Mouse (Mus musculus): ENCODE results near the gene Ttc9b. TPM values are rescaled to one million over a fixed set of nuclear protein-coding genes. Genes with fewer than 3 reads are reported as not detected.
A peak's percentile ranks its signal among the peaks of the same experiment; 100 is the strongest.

Ttc9b gene
- polyA plus RNA-seq, 2 experiments = 0.21 to 0.24 TPM

- no peak overlapping the region for H3K27ac ChIP-seq (replicated peaks; ENCODE audit: low read depth, low read length)
- 68% methylated on average over 3 of the region's 3 CpGs for WGBS
- DNase-seq (ENCODE audit: low spot score) (no peak), ATAC-seq (ENCODE audit: low FRiP score, low read depth) (no peak)
- no peaks in the 10 kb centered on the region for H3K36me3 ChIP-seq (ENCODE audit: control insufficient read depth, insufficient read depth, low read length)
- peaks cover 8% of the 10 kb centered on the region for H3K4me1 ChIP-seq (ENCODE audit: control insufficient read depth, insufficient read depth, low read length)
- H3K27me3 ChIP-seq (ENCODE audit: control insufficient read depth, insufficient read depth, low read length) = no peaks in the 10 kb centered on the region
- H3K9ac ChIP-seq (ENCODE audit: low read depth, low read length, severe bottlenecking) = peak overlapping the region; percentile 54; the same call in 1 of the 2 replicates
- H3K4me2 ChIP-seq (replicated peaks; ENCODE audit: low read depth, low read length, severe bottlenecking) = peak overlapping the region; percentile 67; the same call in 1 of the 2 replicates
- H3K4me3 ChIP-seq (replicated peaks; ENCODE audit: low read length) = peak overlapping the region; percentile 45; the same call in 1 of the 2 replicates
- no peak for TF ChIP-seq POLR2A (IDR thresholded peaks at IDR 0.05; ENCODE audit: borderline replicate concordance, extremely low read depth, insufficient read depth, insufficient read length)
- no peaks in the 10 kb centered on the region for H3K9me3 ChIP-seq (ENCODE audit: control insufficient read depth, low read length)
Observed at GRCm38 (mm10) chr7:27687836-27688235, 34.1 kb downstream of the Ttc9b start.

GRCm38 (mm10) chr7:27688246-27688788 is 34.6 kb downstream of the Ttc9b start:
- WGBS = 35% methylated on average over 14 of the region's 14 CpGs
- no peak for ATAC-seq (ENCODE audit: low FRiP score, low read depth)
- H3K9ac ChIP-seq (ENCODE audit: low read depth, low read length, severe bottlenecking) = peak overlapping the region; percentile 54
- no peaks in the 10 kb centered on the region for H3K9me3 ChIP-seq (ENCODE audit: control insufficient read depth, low read length)
- H3K4me3 ChIP-seq (replicated peaks; ENCODE audit: low read length) = peak overlapping the region; percentile 45
- TF ChIP-seq POLR2A (IDR thresholded peaks at IDR 0.05; ENCODE audit: borderline replicate concordance, extremely low read depth, insufficient read depth, insufficient read length) = no peak
- no peaks in the 10 kb centered on the region for H3K27me3 ChIP-seq (ENCODE audit: control insufficient read depth, insufficient read depth, low read length)
- H3K27ac ChIP-seq (replicated peaks; ENCODE audit: low read depth, low read length) = peak overlapping the region; percentile 77; the same call in 1 of the 2 replicates
- peaks cover 8% of the 10 kb centered on the region for H3K4me1 ChIP-seq (ENCODE audit: control insufficient read depth, insufficient read depth, low read length)
- H3K4me2 ChIP-seq (replicated peaks; ENCODE audit: low read depth, low read length, severe bottlenecking) = peak overlapping the region; percentile 67
- H3K36me3 ChIP-seq (ENCODE audit: control insufficient read depth, insufficient read depth, low read length) = no peaks in the 10 kb centered on the region
- DNase-seq (ENCODE audit: low spot score) = no peak

- H3K4me1 ChIP-seq (ENCODE audit: control insufficient read depth, insufficient read depth, low read length) = peaks cover 8% of the 10 kb centered on the region
- H3K9ac ChIP-seq (ENCODE audit: low read depth, low read length, severe bottlenecking) = peak within 1 kb of the TSS; percentile 54
- H3K4me3 ChIP-seq (replicated peaks; ENCODE audit: low read length) = peak within 1 kb of the TSS; percentile 45
- H3K9me3 ChIP-seq (ENCODE audit: control insufficient read depth, low read length) = no peaks in the 10 kb centered on the region
- H3K36me3 ChIP-seq (ENCODE audit: control insufficient read depth, insufficient read depth, low read length) = no peaks in the 10 kb centered on the region
- DNase-seq (ENCODE audit: low spot score) (peak; percentile 96), ATAC-seq (ENCODE audit: low FRiP score, low read depth) (peak; percentile 98)
- peak within 1 kb of the TSS; percentile 77; the same call in 1 of the 2 replicates for H3K27ac ChIP-seq (replicated peaks; ENCODE audit: low read depth, low read length)
- under 1% methylated on average over 19 of the region's 19 CpGs for WGBS
- no peaks in the 10 kb centered on the region for H3K27me3 ChIP-seq (ENCODE audit: control insufficient read depth, insufficient read depth, low read length)
- peak within 1 kb of the TSS; percentile 67 for H3K4me2 ChIP-seq (replicated peaks; ENCODE audit: low read depth, low read length, severe bottlenecking)
- no peak for TF ChIP-seq POLR2A (IDR thresholded peaks at IDR 0.05; ENCODE audit: borderline replicate concordance, extremely low read depth, insufficient read depth, insufficient read length)
Observed at GRCm38 (mm10) chr7:27688815-27689612, 35.3 kb downstream of the Ttc9b start, which contains the start of gene Zfp607b. Gene Zfp607b, plus strand, starts transcription at chr7:27689340.

- no peak overlapping the region for H3K27ac ChIP-seq (replicated peaks; ENCODE audit: low read depth, low read length)
- DNase-seq (ENCODE audit: low spot score) = no peak
- no peak for TF ChIP-seq POLR2A (IDR thresholded peaks at IDR 0.05; ENCODE audit: borderline replicate concordance, extremely low read depth, insufficient read depth, insufficient read length)
- WGBS = 45% methylated on average over 5 of the region's 5 CpGs
- no peaks in the 10 kb centered on the region for H3K9me3 ChIP-seq (ENCODE audit: control insufficient read depth, low read length)
- H3K9ac ChIP-seq (ENCODE audit: low read depth, low read length, severe bottlenecking) = no peak overlapping the region
- no peaks in the 10 kb centered on the region for H3K36me3 ChIP-seq (ENCODE audit: control insufficient read depth, insufficient read depth, low read length)
- no peak for ATAC-seq (ENCODE audit: low FRiP score, low read depth)
- no peaks in the 10 kb centered on the region for H3K27me3 ChIP-seq (ENCODE audit: control insufficient read depth, insufficient read depth, low read length)
- H3K4me1 ChIP-seq (ENCODE audit: control insufficient read depth, insufficient read depth, low read length) = peaks cover 5% of the 10 kb centered on the region; the same call in 1 of the 2 replicates
- no peak overlapping the region for H3K4me3 ChIP-seq (replicated peaks; ENCODE audit: low read length)
- H3K4me2 ChIP-seq (replicated peaks; ENCODE audit: low read depth, low read length, severe bottlenecking) = no peak overlapping the region
Observed at GRCm38 (mm10) chr7:27691076-27691475, 37.4 kb downstream of the Ttc9b start.

- Histone ChIP-seq H3K4me1 (ENCODE audit: control insufficient read depth, insufficient read depth, low read length) (no peaks in the 10 kb centered on the region), H3K4me2 (replicated peaks; ENCODE audit: low read depth, low read length, severe bottlenecking) (no peak overlapping the region), H3K27me3 (ENCODE audit: control insufficient read depth, insufficient read depth, low read length) (no peaks in the 10 kb centered on the region), H3K4me3 (replicated peaks; ENCODE audit: low read length) (no peak overlapping the region), H3K27ac (replicated peaks; ENCODE audit: low read depth, low read length) (no peak overlapping the region), H3K9ac (ENCODE audit: low read depth, low read length, severe bottlenecking) (no peak overlapping the region), H3K36me3 (ENCODE audit: control insufficient read depth, insufficient read depth, low read length) (no peaks in the 10 kb centered on the region), H3K9me3 (ENCODE audit: control insufficient read depth, low read length) (no peaks in the 10 kb centered on the region)
- DNase-seq (ENCODE audit: low spot score) (no peak), ATAC-seq (ENCODE audit: low FRiP score, low read depth) (no peak)
- TF ChIP-seq POLR2A (IDR thresholded peaks at IDR 0.05; ENCODE audit: borderline replicate concordance, extremely low read depth, insufficient read depth, insufficient read length) = no peak
- 59% methylated on average over 3 of the region's 3 CpGs for WGBS
Observed at GRCm38 (mm10) chr7:27696711-27697110, 43.0 kb downstream of the Ttc9b start.

Other genes with a start within 250 kb of the Ttc9b start
- gene Sptbn4, start 206.2 kb upstream of the Ttc9b start, polyA plus RNA-seq (2012; rRNA removed) = 0.60 and 0.64 TPM in 2 replicates
- 0.15 TPM in 2 replicates for gene Sptbn4, start 206.2 kb upstream of the Ttc9b start, polyA plus RNA-seq (2014; fragmentation: Nextera tagmentation; extraction: Ambion mirVana)
- gene Blvrb, start 205.9 kb upstream of the Ttc9b start, polyA plus RNA-seq (2012; rRNA removed) = 44.8 and 49.5 TPM in 2 replicates
- gene Blvrb, start 205.9 kb upstream of the Ttc9b start, polyA plus RNA-seq (2014; fragmentation: Nextera tagmentation; extraction: Ambion mirVana) = 60.8 and 61.2 TPM in 2 replicates
- gene Sertad3, start 180.1 kb upstream of the Ttc9b start, polyA plus RNA-seq (2012; rRNA removed) = 31.3 and 32.1 TPM in 2 replicates
- gene Sertad3, start 180.1 kb upstream of the Ttc9b start, polyA plus RNA-seq (2014; fragmentation: Nextera tagmentation; extraction: Ambion mirVana) = 31.5 and 32.4 TPM in 2 replicates
- 23.3 and 28.0 TPM in 2 replicates for gene Sertad1, start 167.0 kb upstream of the Ttc9b start, polyA plus RNA-seq (2012; rRNA removed)
- gene Sertad1, start 167.0 kb upstream of the Ttc9b start, polyA plus RNA-seq (2014; fragmentation: Nextera tagmentation; extraction: Ambion mirVana) = 34.2 and 39.4 TPM in 2 replicates
- gene Prx, start 154.6 kb upstream of the Ttc9b start, polyA plus RNA-seq (2012; rRNA removed) = 6.3 and 6.6 TPM in 2 replicates
- 2.1 and 2.5 TPM in 2 replicates for gene Prx, start 154.6 kb upstream of the Ttc9b start, polyA plus RNA-seq (2014; fragmentation: Nextera tagmentation; extraction: Ambion mirVana)
- gene Hipk4, start 130.6 kb upstream of the Ttc9b start, polyA plus RNA-seq (2012; rRNA removed) = 4.3 and 5.4 TPM in 2 replicates
- 0.95 and 1.2 TPM in 2 replicates for gene Hipk4, start 130.6 kb upstream of the Ttc9b start, polyA plus RNA-seq (2014; fragmentation: Nextera tagmentation; extraction: Ambion mirVana)
- 147 and 193 TPM in 2 replicates for gene Pld3, start 100.7 kb upstream of the Ttc9b start, polyA plus RNA-seq (2012; rRNA removed)
- 110 and 114 TPM in 2 replicates for gene Pld3, start 100.7 kb upstream of the Ttc9b start, polyA plus RNA-seq (2014; fragmentation: Nextera tagmentation; extraction: Ambion mirVana)
- gene 2310022A10Rik, start 100.7 kb upstream of the Ttc9b start, polyA plus RNA-seq (2012; rRNA removed) = 39.8 and 49.0 TPM in 2 replicates
- 27.0 and 27.4 TPM in 2 replicates for gene 2310022A10Rik, start 100.7 kb upstream of the Ttc9b start, polyA plus RNA-seq (2014; fragmentation: Nextera tagmentation; extraction: Ambion mirVana)
- 96.6 and 110 TPM in 2 replicates for gene Akt2, start 62.4 kb upstream of the Ttc9b start, polyA plus RNA-seq (2012; rRNA removed)
- gene Akt2, start 62.4 kb upstream of the Ttc9b start, polyA plus RNA-seq (2014; fragmentation: Nextera tagmentation; extraction: Ambion mirVana) = 112 and 119 TPM in 2 replicates
- gene Map3k10, start 20.7 kb downstream of the Ttc9b start, polyA plus RNA-seq (2012; rRNA removed) = 34.4 and 42.9 TPM in 2 replicates
- 8.8 and 10.6 TPM in 2 replicates for gene Map3k10, start 20.7 kb downstream of the Ttc9b start, polyA plus RNA-seq (2014; fragmentation: Nextera tagmentation; extraction: Ambion mirVana)
- 1.9 and 3.2 TPM in 2 replicates for gene Zfp607b, start 35.4 kb downstream of the Ttc9b start, polyA plus RNA-seq (2012; rRNA removed)
- gene Zfp607b, start 35.4 kb downstream of the Ttc9b start, polyA plus RNA-seq (2014; fragmentation: Nextera tagmentation; extraction: Ambion mirVana) = 3.0 and 4.9 TPM in 2 replicates
- gene Zfp60, start 77.5 kb downstream of the Ttc9b start, polyA plus RNA-seq (2012; rRNA removed) = 10.0 and 11.6 TPM in 2 replicates
- gene Zfp60, start 77.5 kb downstream of the Ttc9b start, polyA plus RNA-seq (2014; fragmentation: Nextera tagmentation; extraction: Ambion mirVana) = 32.6 and 36.5 TPM in 2 replicates
- 2.0 and 3.0 TPM in 2 replicates for gene Zfp626, start 153.3 kb downstream of the Ttc9b start, polyA plus RNA-seq (2012; rRNA removed)
- 2.2 TPM in 2 replicates for gene Zfp626, start 153.3 kb downstream of the Ttc9b start, polyA plus RNA-seq (2014; fragmentation: Nextera tagmentation; extraction: Ambion mirVana)
- gene Zfp59, start 184.7 kb downstream of the Ttc9b start, polyA plus RNA-seq (2012; rRNA removed) = 3.2 and 4.4 TPM in 2 replicates
- 9.4 and 9.5 TPM in 2 replicates for gene Zfp59, start 184.7 kb downstream of the Ttc9b start, polyA plus RNA-seq (2014; fragmentation: Nextera tagmentation; extraction: Ambion mirVana)
- 1.5 and 2.3 TPM in 2 replicates for gene Zfp607a, start 203.6 kb downstream of the Ttc9b start, polyA plus RNA-seq (2012; rRNA removed)
- gene Zfp607a, start 203.6 kb downstream of the Ttc9b start, polyA plus RNA-seq (2014; fragmentation: Nextera tagmentation; extraction: Ambion mirVana) = 3.1 and 3.2 TPM in 2 replicates

All from limb, embryonic 14.5 days (tissue).